Comparison of ENCODE assay signal across 24 mouse cellular contexts in genomic region chrX:36088464-36089256, GRCm38 (mm10).
"Had no signal": no experiment of that assay in that cellular context is flagged by ENCODE, and none has a peak within 500 bp of the region (broad histone marks: within the 10 kb centered on the region; RNA-seq: fewer than 3 reads in every experiment).

No protein-coding gene starts in this region.

- H3K4me2 ChIP-seq: limb, embryonic 13.5 days; liver, embryonic 12.5 days; liver, embryonic 15.5 days; midbrain, embryonic 13.5 days; neural tube, embryonic 12.5 days; neural tube, embryonic 15.5 days; stomach, embryonic 15.5 days had no signal

- H3K4me1 ChIP-seq: limb, embryonic 10.5 days; limb, embryonic 13.5 days; liver, embryonic 12.5 days; liver, embryonic 15.5 days; megakaryocyte, embryonic 14.5 days; midbrain, embryonic 10.5 days; midbrain, embryonic 13.5 days; neural tube, embryonic 12.5 days; neural tube, embryonic 15.5 days; stomach, embryonic 15.5 days had no signal

- H3K27ac ChIP-seq: kidney, postnatal 0 days; layer of hippocampus, adult 2 months; limb, embryonic 10.5 days; limb, embryonic 13.5 days; liver, embryonic 12.5 days; liver, embryonic 15.5 days; midbrain, embryonic 10.5 days; midbrain, embryonic 13.5 days; neural tube, embryonic 12.5 days; neural tube, embryonic 15.5 days; stomach, embryonic 15.5 days had no signal

- ATAC-seq: intestine, embryonic 16.5 days; liver, embryonic 12.5 days; midbrain, embryonic 13.5 days had no signal

- H3K36me3 ChIP-seq: limb, embryonic 10.5 days; limb, embryonic 13.5 days; liver, embryonic 12.5 days; liver, embryonic 15.5 days; midbrain, embryonic 10.5 days; midbrain, embryonic 13.5 days; neural tube, embryonic 12.5 days; neural tube, embryonic 15.5 days; stomach, embryonic 15.5 days had no signal

- H3K4me3 ChIP-seq: layer of hippocampus, adult 2 months; limb, embryonic 10.5 days; limb, embryonic 13.5 days; liver, embryonic 12.5 days; liver, embryonic 15.5 days; megakaryocyte, embryonic 14.5 days; midbrain, embryonic 10.5 days; midbrain, embryonic 13.5 days; neural tube, embryonic 12.5 days; neural tube, embryonic 15.5 days; stomach, embryonic 15.5 days had no signal

- DNase-seq: kidney, adult 18-20 months; kidney, adult 9 months; kidney, postnatal 25 days; layer of hippocampus, adult 9-11 months; liver; lung, adult 2 months; lung, postnatal 4 days; right cerebral cortex, adult 18-20 months; right cerebral cortex, postnatal 14 days; right cerebral cortex, postnatal 4 days; thymus, postnatal 25 days had no signal

- H3K9me3 ChIP-seq: limb, embryonic 10.5 days; limb, embryonic 13.5 days; liver, embryonic 12.5 days; liver, embryonic 15.5 days; megakaryocyte, embryonic 14.5 days; midbrain, embryonic 10.5 days; midbrain, embryonic 13.5 days; neural tube, embryonic 12.5 days; neural tube, embryonic 15.5 days; stomach, embryonic 15.5 days had no signal

- H3K9ac ChIP-seq: limb, embryonic 13.5 days; liver, embryonic 12.5 days; liver, embryonic 15.5 days; midbrain, embryonic 13.5 days; neural tube, embryonic 12.5 days; neural tube, embryonic 15.5 days; stomach, embryonic 15.5 days had no signal

- H3K27me3 ChIP-seq: limb, embryonic 13.5 days; liver, embryonic 12.5 days; liver, embryonic 15.5 days; midbrain, embryonic 13.5 days; neural tube, embryonic 12.5 days; neural tube, embryonic 15.5 days; stomach, embryonic 15.5 days had no signal
